Mouse (Mus musculus) lung, adult 18-20 months (tissue): ENCODE measurements around the gene Dnaaf1.
A peak's percentile ranks its signal among the peaks of the same experiment; 100 is the strongest.

Experiments used
- DNase-seq, 2 experiments: peaks; one replicate each; pipeline ENCODE4 v3.0.0; 2022; ENCODE audit warnings: mixed read lengths in 2 of 2

Gene Dnaaf1

GRCm38 (mm10) chr8:119572411-119572810 is 2.6 kb upstream of the Dnaaf1 start:
- DNase-seq, result peak; percentile 37 to 59

DNA sequence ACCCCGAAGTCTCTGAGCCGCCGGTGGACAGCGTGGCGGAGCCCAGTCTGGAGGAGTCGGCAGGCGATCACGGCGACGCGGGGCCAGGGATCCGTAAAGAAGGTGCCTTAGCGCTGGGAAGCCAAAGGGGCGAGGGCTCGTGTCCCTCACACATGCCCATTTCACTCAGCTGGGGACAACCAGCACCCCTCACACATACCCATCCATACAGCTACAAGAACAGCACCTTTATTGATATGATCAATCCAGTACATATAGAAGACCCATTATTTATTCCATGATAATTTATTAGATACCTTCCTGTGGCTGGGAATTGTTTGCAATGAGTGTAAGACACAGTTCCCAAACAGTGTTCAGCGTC is 311 bp downstream of the Dnaaf1 start:
- no peak for DNase-seq

DNA sequence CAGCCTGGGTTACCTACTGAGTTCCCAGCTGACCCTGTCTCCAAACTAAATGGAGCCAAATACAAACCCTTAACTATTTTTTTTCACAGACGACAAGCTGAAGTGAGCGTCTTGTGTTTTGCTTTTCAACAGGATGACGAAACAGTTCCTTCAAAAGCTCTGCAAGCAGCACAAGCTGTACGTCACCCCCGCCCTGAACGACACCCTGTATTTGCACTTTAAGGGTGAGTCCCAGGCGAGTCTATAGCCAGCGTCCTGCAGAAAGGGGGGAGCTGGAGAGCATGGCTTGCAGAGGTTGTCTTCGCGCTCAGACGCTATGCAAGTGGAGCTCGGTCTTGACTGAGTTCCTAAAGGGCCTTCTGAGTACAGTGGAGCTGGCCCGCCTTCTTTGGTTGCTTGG is 4.1 kb downstream of the Dnaaf1 start:
- no peak for DNase-seq

GRCm38 (mm10) chr8:119580441-119581161 is 5.6 kb downstream of the Dnaaf1 start:
- DNase-seq, result no peak

DNA sequence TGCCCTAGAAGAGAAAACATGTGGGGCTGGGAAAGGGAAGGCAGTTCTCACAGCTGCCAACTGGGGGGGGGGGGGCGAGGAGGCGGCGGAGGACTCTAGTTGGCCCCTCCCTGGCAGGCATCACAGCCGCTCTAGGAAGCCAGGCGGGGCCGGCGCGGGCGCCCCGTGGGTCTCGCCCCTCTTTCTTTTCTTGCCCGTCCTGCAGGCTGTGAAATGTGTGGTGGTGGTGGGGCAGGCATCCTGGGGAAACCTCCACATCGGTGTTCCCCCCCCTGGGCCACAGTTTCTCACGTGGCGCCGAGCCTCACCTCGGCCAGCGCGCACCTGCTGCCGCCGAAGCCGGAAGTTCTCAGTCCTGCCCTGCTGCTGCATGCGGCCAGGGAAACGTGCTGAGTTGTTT is 10.9 kb downstream of the Dnaaf1 start:
- no peak for DNase-seq

DNA sequence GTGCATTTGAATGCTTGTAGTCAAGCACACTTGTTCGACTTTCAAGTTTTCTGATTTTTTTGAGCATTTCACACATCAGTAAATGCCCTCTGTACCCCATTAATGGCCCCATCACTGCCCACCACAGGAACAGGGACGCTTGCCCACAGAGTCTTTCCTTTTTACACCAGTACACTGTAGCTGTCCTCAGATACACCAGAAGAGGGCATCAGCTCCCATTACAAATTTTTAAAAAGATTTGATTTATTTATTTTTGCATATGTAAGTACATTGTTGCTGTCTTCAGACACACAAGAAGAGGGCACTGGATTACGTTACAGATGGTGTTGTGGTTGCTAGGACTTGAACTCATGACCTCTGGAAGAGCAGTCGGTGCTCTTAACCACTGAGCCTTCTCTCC is 13.3 kb downstream of the Dnaaf1 start:
- no peak for DNase-seq

GRCm38 (mm10) chr8:119588844-119589243 is 13.8 kb downstream of the Dnaaf1 start:
- DNase-seq, result no peak

GRCm38 (mm10) chr8:119590348-119590747 is 15.3 kb downstream of the Dnaaf1 start:
- no peak for DNase-seq

DNA sequence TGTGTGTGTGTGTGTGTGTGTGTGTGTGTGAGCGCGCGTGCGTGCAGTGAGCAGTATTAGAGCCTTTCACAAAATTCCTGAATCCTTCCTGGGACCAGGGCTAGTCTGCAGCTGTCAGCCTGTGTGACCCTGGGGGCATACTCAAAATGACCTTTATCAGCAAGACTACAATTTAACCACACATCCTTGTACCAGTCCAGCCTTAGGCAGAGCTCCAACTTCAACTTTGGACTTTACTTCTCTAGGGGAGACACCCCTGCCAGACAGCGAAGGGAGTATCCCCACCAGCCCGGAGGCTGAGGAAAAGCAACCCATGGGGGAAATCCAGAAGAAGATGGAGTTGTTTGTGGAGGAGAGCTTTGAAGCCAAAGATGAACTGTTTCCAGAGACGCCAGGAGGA is 16.4 kb downstream of the Dnaaf1 start:
- DNase-seq, result no peak

GRCm38 (mm10) chr8:119603771-119604170 is 28.7 kb downstream of the Dnaaf1 start:
- no peak for DNase-seq

GRCm38 (mm10) chr8:119604398-119604803 is 29.4 kb downstream of the Dnaaf1 start:
- DNase-seq, result no peak

DNA sequence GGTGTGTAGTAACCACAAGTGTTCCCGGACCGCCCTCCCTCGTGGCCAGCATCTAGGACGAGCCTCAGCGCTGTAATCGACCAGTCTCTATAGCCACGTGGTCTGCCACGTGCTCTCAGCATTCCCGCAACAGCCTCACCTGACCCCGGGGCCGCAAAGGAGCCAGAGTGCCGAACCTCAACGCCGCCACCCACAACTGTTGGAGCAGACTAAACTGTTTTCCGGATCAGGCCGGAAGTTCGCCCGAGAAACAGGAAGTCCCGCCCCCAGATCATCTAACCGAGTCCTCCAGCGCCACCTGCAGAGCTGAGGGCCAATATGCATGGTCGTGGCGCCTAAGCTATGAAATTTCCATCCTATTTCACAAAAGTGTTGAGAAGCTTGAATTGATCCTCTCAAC is 30.0 kb downstream of the Dnaaf1 start, which contains the start of gene Taf1c:
Taf1c (minus strand) TSS at position 227 of the 400 bp plus-strand sequence.
- peak; percentile 91 to 95 for DNase-seq

DNA sequence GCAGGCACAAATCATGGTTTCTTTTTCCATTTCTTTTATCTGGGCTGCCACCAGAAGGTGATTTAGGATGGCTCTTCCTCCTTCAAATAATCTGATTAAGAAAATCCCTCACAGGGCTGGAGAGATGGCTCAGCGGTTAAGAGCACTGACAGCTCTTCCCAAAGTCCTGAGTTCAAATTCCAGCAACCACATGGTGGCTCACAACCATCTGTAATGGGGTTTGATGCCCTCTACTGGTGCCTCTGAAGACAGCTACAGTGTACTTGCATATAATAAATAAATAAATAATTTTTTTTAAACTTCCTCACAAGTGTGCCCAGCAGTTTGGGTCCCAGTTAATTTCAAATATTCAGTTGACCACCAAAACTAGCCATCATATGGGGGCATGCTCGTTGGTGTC is 31.2 kb downstream of the Dnaaf1 start:
- no peak for DNase-seq

DNA sequence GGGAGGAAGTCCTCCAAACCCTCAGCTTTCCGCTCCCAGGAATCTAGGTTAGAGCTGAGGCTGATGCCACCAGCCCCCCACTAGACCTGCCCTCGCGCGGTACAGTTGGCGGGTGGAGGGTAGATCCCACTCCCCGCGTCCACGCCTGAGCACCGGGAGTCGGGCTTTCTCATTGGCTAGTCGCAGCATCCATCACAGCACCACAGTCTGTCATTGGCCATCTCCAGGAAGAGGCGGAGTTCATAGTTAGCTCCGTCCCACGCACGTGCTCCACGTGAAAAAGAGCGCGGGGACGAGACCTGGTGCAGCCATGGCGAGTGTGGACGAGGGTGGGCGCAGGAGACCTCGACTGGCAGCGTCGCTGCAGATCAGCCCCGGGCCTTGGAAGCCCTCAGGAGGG is 37.4 kb downstream of the Dnaaf1 start, which contains the start of gene Adad2:
Adad2 (plus strand) TSS at position 277 of the 400 bp plus-strand sequence.
- no peak for DNase-seq

DNA sequence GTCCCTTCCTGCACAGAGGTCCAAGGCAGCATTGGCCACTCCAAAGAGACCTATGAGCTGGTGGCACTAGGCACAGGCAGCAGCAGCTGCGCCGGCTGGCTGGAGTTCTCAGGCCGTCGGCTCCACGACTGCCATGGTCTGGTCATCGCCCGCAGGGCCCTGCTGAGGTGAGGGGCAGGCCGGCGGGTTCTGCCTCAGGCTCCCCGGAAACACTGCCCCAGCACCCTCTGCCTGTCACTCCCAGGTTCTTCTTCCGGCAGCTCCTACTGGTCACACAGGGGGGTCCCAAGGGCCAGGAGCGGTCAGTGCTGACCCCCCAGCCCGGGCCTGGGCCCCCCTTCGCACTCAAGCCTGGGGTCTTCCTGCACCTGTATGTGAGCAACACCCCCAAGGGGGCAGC is 40.1 kb downstream of the Dnaaf1 start:
- no peak for DNase-seq

DNA sequence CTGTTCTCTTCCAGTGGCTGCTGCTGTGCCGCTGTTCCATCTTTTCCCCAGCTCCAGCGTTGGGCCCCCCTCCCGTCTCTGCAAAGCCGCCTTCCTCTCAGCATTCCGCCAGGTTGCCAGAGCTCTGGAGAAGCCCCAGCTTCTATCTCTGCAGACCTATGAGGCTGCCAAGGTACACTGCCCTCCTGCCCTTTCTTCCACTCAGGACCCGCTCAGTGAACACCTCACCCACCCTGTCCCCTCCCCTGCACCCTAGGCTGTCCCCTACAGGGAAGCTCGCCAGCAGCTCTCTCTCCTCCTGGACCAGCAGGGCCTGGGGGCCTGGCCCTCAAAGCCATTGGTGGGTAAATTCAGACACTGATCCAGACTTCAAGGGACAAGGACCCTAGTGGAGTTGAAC is 41.3 kb downstream of the Dnaaf1 start:
- no peak for DNase-seq

- DNase-seq, result no peak
Observed at GRCm38 (mm10) chr8:119616811-119617210, 41.8 kb downstream of the Dnaaf1 start.

DNA sequence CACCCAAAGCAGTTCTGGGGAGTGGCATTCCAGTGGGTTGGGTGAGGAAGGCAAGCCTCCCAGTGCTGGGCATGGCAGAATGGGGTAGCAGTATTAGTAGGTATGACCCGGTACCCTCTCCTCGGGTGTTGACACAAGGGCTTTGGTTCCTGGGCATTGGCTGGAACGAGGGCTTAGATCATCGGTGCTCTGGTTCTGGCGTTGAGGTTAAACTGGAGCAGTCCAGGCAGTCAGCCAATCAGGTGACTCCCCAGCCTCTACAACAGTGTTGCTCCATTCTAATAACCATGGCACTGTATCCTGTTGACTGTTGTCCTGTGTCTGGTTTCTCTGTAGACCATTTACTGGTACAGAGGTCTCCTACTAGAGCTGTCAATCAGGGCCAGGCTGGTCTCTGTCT is 42.6 kb downstream of the Dnaaf1 start:
- DNase-seq, result peak in 1 of 2 experiments; percentile 7

- DNase-seq, result no peak
Observed at GRCm38 (mm10) chr8:119618887-119619286, 43.9 kb downstream of the Dnaaf1 start.

GRCm38 (mm10) chr8:119620116-119620840 is 45.2 kb downstream of the Dnaaf1 start:
- DNase-seq, result no peak

DNA sequence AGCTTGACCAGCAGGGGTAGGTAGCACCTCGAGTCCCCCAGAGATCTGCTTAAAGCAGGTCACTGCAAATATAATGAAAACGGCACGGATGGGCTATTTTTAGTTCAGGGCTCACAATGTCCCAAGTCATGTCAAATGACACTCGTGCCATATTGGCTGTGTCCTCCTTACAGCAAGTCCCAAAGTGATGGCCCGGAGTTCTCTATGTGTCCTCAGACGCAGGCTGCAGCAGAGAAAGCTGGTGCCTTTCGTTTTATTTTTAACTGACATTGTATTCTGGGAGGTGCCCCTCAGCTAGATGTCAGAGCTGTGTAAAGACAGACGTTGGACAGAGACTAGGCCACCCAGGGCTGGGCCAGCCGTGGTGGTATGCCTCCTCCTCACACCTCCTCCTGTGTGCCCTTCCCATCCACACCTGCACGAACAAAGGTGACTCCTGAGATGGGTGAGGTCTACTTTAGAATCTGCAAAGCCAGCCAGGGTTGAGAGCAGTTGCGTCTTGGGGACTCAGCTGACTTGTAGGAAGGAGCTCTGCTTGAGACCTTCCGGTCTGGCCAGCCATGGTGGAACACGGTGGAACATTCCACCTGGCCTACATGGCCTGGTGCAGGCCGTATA is 45.9 kb downstream of the Dnaaf1 start:
- DNase-seq, result no peak

- DNase-seq, result no peak
Observed at GRCm38 (mm10) chr8:119622555-119622954, 47.5 kb downstream of the Dnaaf1 start.

- DNase-seq, result no peak
Observed at GRCm38 (mm10) chr8:119623061-119623460, 48.0 kb downstream of the Dnaaf1 start.

DNA sequence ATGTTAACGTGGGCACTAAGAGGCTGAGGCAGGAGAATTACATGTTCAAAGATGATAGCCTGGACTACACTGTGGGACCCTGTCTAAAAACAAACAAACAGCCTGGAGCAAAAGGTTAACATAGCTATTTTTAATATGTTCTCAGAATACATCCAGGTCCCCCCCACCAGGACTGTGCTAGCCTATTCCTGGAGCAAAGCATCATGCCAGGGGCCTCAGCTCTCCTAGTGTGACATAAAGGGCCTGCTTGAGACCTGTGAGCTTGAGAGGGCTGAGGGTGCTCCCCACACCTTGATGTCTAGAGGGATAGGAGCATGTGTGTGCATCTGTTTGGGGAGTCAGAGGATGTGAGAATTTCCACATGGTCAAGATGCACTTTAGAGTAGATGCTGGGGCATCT is 48.7 kb downstream of the Dnaaf1 start:
- DNase-seq, result no peak
